Mouse (Mus musculus) neural tube, embryonic 13.5 days (tissue): ENCODE measurements around the gene Themis. TPM values are rescaled to one million over a fixed set of nuclear protein-coding genes. Genes with fewer than 3 reads are reported as not detected.

Experiments used
- ATAC-seq: fragments of 200-750 bp; cut with Nextera tagmentation; 2 replicates; pipeline ENCODE4 v1.8.0; 2017; ENCODE audit warnings: low read depth, mild to moderate bottlenecking, moderate TSS enrichment, moderate library complexity
- H3K27ac ChIP-seq: fragments of 300-500 bp; sonication (generic); replicated peaks from 2 replicates; pipeline ENCODE4 v1.5.1; 2015; ENCODE audit warnings: moderate library complexity, mild to moderate bottlenecking, inconsistent platforms
- H3K27me3 ChIP-seq: fragments of 300-500 bp; sonication (generic); 2 replicates; pipeline ENCODE4 v1.6.1; 2015; ENCODE audit warnings: mild to moderate bottlenecking, inconsistent platforms
- H3K36me3 ChIP-seq: fragments of 300-500 bp; sonication (generic); 2 replicates; pipeline ENCODE4 v1.6.1; 2015; ENCODE audit warnings: mild to moderate bottlenecking, inconsistent platforms
- H3K4me1 ChIP-seq: fragments of 300-500 bp; sonication (generic); replicated peaks from 2 replicates; pipeline ENCODE4 v1.6.1; 2015; ENCODE audit warnings: inconsistent platforms
- H3K4me2 ChIP-seq: fragments of 300-500 bp; sonication (generic); 2 replicates; pipeline ENCODE4 v1.6.1; 2015; ENCODE audit warnings: inconsistent platforms, mild to moderate bottlenecking, moderate library complexity
- H3K4me3 ChIP-seq: fragments of 300-500 bp; sonication (generic); 2 replicates; pipeline ENCODE4 v1.5.1; 2015; ENCODE audit warnings: mild to moderate bottlenecking, inconsistent platforms
- H3K9ac ChIP-seq: fragments of 300-500 bp; sonication (generic); 2 replicates; pipeline ENCODE4 v1.6.1; 2015; ENCODE audit warnings: moderate library complexity, mild to moderate bottlenecking, inconsistent platforms
- H3K9me3 ChIP-seq: fragments of 300-500 bp; sonication (generic); 2 replicates; pipeline ENCODE4 v1.6.1; 2016; ENCODE audit warnings: inconsistent platforms
- WGBS: fragments of 180-500 bp; shearing (Covaris S2); methylation state at CpG from one replicate; pipeline ENCODE4 v1.1.7; 2015; 5-methylcytosine and 5-hydroxymethylcytosine counted together
- polyA plus RNA-seq: library from polyadenylated mRNA; unstranded; fragments of >200 nt; fragmentation: Nextera tagmentation; extraction: Ambion mirVana; gene quantifications from 2 replicates; pipeline ENCODE4 v1.2.1, GENCODE M21; 2015

Gene Themis
- not detected in 2 replicates for polyA plus RNA-seq

- 75% methylated on average over 5 of the region's 5 CpGs for WGBS
- Histone ChIP-seq H3K4me1 (no peaks in the 10 kb centered on the region), H3K27ac (no peak within 1 kb of the TSS), H3K4me2 (no peak within 1 kb of the TSS), H3K9ac (no peak within 1 kb of the TSS), H3K27me3 (no peaks in the 10 kb centered on the region), H3K9me3 (no peaks in the 10 kb centered on the region), H3K36me3 (no peaks in the 10 kb centered on the region), H3K4me3 (no peak within 1 kb of the TSS)
- ATAC-seq: no peak
These were observed at the start of gene Themis for GRCm38 (mm10) chr10:28668261-28668660. Themis (plus strand) TSS chr10:28668360.

- WGBS: 90% methylated on average over 1 of the region's 1 CpGs
- H3K36me3 ChIP-seq: no peaks in the 10 kb centered on the region
- H3K27me3 ChIP-seq: no peaks in the 10 kb centered on the region
- H3K4me1 ChIP-seq: no peaks in the 10 kb centered on the region
- no peak for ATAC-seq
- H3K4me2 ChIP-seq: no peak overlapping the region
- no peak overlapping the region for H3K27ac ChIP-seq
- H3K9ac ChIP-seq: no peak overlapping the region
- H3K9me3 ChIP-seq: no peaks in the 10 kb centered on the region
- H3K4me3 ChIP-seq: no peak overlapping the region
These were observed 48.7 kb upstream of the Themis start for GRCm38 (mm10) chr10:28619415-28619814.

GRCm38 (mm10) chr10:28636096-28636495, 32.1 kb upstream of the Themis start:
- no peaks in the 10 kb centered on the region for H3K27me3 ChIP-seq
- no peak for ATAC-seq
- H3K4me2 ChIP-seq: no peak overlapping the region
- no peak overlapping the region for H3K27ac ChIP-seq
- no peak overlapping the region for H3K4me3 ChIP-seq
- no peak overlapping the region for H3K9ac ChIP-seq
- H3K9me3 ChIP-seq: no peaks in the 10 kb centered on the region
- no peaks in the 10 kb centered on the region for H3K36me3 ChIP-seq
- no peaks in the 10 kb centered on the region for H3K4me1 ChIP-seq

GRCm38 (mm10) chr10:28641887-28642286, 26.3 kb upstream of the Themis start:
- Histone ChIP-seq H3K4me1 (no peaks in the 10 kb centered on the region), H3K27ac (no peak overlapping the region), H3K4me2 (no peak overlapping the region), H3K9ac (no peak overlapping the region), H3K4me3 (no peak overlapping the region), H3K9me3 (no peaks in the 10 kb centered on the region), H3K27me3 (no peaks in the 10 kb centered on the region), H3K36me3 (no peaks in the 10 kb centered on the region)
- ATAC-seq: no peak
- WGBS: 79% methylated on average over 2 of the region's 2 CpGs

GRCm38 (mm10) chr10:28647855-28648254, 20.3 kb upstream of the Themis start:
- Histone ChIP-seq H3K4me2 (no peak overlapping the region), H3K36me3 (no peaks in the 10 kb centered on the region), H3K9me3 (no peaks in the 10 kb centered on the region), H3K27me3 (no peaks in the 10 kb centered on the region), H3K9ac (no peak overlapping the region), H3K4me3 (no peak overlapping the region), H3K4me1 (no peaks in the 10 kb centered on the region), H3K27ac (no peak overlapping the region)
- no peak for ATAC-seq
- 90% methylated on average over 2 of the region's 2 CpGs for WGBS

GRCm38 (mm10) chr10:28649109-28649899, 18.9 kb upstream of the Themis start:
- ATAC-seq: no peak
- H3K4me1 ChIP-seq: no peaks in the 10 kb centered on the region
- H3K4me3 ChIP-seq: no peak overlapping the region
- H3K27ac ChIP-seq: no peak overlapping the region
- no peak overlapping the region for H3K4me2 ChIP-seq
- no peak overlapping the region for H3K9ac ChIP-seq
- no peaks in the 10 kb centered on the region for H3K9me3 ChIP-seq
- H3K36me3 ChIP-seq: no peaks in the 10 kb centered on the region
- WGBS: 80% methylated on average over 6 of the region's 6 CpGs
- no peaks in the 10 kb centered on the region for H3K27me3 ChIP-seq

- Histone ChIP-seq H3K27me3 (no peaks in the 10 kb centered on the region), H3K4me3 (no peak overlapping the region), H3K36me3 (no peaks in the 10 kb centered on the region), H3K9me3 (no peaks in the 10 kb centered on the region), H3K27ac (no peak overlapping the region), H3K4me2 (no peak overlapping the region), H3K9ac (no peak overlapping the region), H3K4me1 (no peaks in the 10 kb centered on the region)
- no peak for ATAC-seq
- WGBS: 35% methylated on average over 1 of the region's 1 CpGs
These were observed 18.3 kb upstream of the Themis start for GRCm38 (mm10) chr10:28649900-28650160.

GRCm38 (mm10) chr10:28651910-28652309, 16.2 kb upstream of the Themis start:
- no peak for ATAC-seq
- Histone ChIP-seq H3K9me3 (no peaks in the 10 kb centered on the region), H3K27me3 (no peaks in the 10 kb centered on the region), H3K4me1 (no peaks in the 10 kb centered on the region), H3K4me2 (no peak overlapping the region), H3K27ac (no peak overlapping the region), H3K36me3 (no peaks in the 10 kb centered on the region), H3K4me3 (no peak overlapping the region), H3K9ac (no peak overlapping the region)
- WGBS: 73% methylated on average over 2 of the region's 2 CpGs

GRCm38 (mm10) chr10:28654733-28655132, 13.4 kb upstream of the Themis start:
- no peak overlapping the region for H3K9ac ChIP-seq
- H3K4me3 ChIP-seq: no peak overlapping the region
- no peaks in the 10 kb centered on the region for H3K36me3 ChIP-seq
- H3K27ac ChIP-seq: no peak overlapping the region
- H3K4me1 ChIP-seq: no peaks in the 10 kb centered on the region
- no peak overlapping the region for H3K4me2 ChIP-seq
- H3K9me3 ChIP-seq: no peaks in the 10 kb centered on the region
- H3K27me3 ChIP-seq: no peaks in the 10 kb centered on the region
- ATAC-seq: no peak

- ATAC-seq: no peak
- no peaks in the 10 kb centered on the region for H3K4me1 ChIP-seq
- no peaks in the 10 kb centered on the region for H3K9me3 ChIP-seq
- no peak overlapping the region for H3K4me2 ChIP-seq
- H3K27me3 ChIP-seq: no peaks in the 10 kb centered on the region
- H3K36me3 ChIP-seq: no peaks in the 10 kb centered on the region
- no peak overlapping the region for H3K27ac ChIP-seq
- no peak overlapping the region for H3K4me3 ChIP-seq
- H3K9ac ChIP-seq: no peak overlapping the region
- 62% methylated on average over 6 of the region's 6 CpGs for WGBS
These were observed 3.0 kb upstream of the Themis start for GRCm38 (mm10) chr10:28665141-28665540.

- Histone ChIP-seq H3K36me3 (no peaks in the 10 kb centered on the region), H3K27me3 (no peaks in the 10 kb centered on the region), H3K4me1 (no peaks in the 10 kb centered on the region), H3K9me3 (no peaks in the 10 kb centered on the region), H3K4me2 (no peak overlapping the region), H3K27ac (no peak overlapping the region), H3K9ac (no peak overlapping the region), H3K4me3 (no peak overlapping the region)
- 83% methylated on average over 3 of the region's 3 CpGs for WGBS
- ATAC-seq: no peak
These were observed 5.8 kb downstream of the Themis start for GRCm38 (mm10) chr10:28673931-28674330.

GRCm38 (mm10) chr10:28675337-28675736, 7.2 kb downstream of the Themis start:
- 91% methylated on average over 2 of the region's 2 CpGs for WGBS

GRCm38 (mm10) chr10:28694981-28695380, 26.8 kb downstream of the Themis start:
- ATAC-seq: no peak
- no peak overlapping the region for H3K4me3 ChIP-seq
- no peaks in the 10 kb centered on the region for H3K9me3 ChIP-seq
- no peaks in the 10 kb centered on the region for H3K27me3 ChIP-seq
- no peak overlapping the region for H3K9ac ChIP-seq
- 89% methylated on average over 6 of the region's 6 CpGs for WGBS
- H3K4me1 ChIP-seq: no peaks in the 10 kb centered on the region
- H3K4me2 ChIP-seq: no peak overlapping the region
- H3K36me3 ChIP-seq: no peaks in the 10 kb centered on the region
- no peak overlapping the region for H3K27ac ChIP-seq

More at GRCm38 (mm10) chr10:28675337-28675736, 7.2 kb downstream of the Themis start:
- H3K9ac ChIP-seq: no peak overlapping the region
- H3K27ac ChIP-seq: no peak overlapping the region
- no peak overlapping the region for H3K4me2 ChIP-seq
- H3K27me3 ChIP-seq: no peaks in the 10 kb centered on the region
- H3K9me3 ChIP-seq: no peaks in the 10 kb centered on the region
- H3K36me3 ChIP-seq: no peaks in the 10 kb centered on the region
- H3K4me3 ChIP-seq: no peak overlapping the region
- no peak for ATAC-seq
- no peaks in the 10 kb centered on the region for H3K4me1 ChIP-seq
